Mouse (Mus musculus) T-helper 17 cell (primary cell): ENCODE data around the gene Dnali1.

ENCODE experiments used
- in situ Hi-C, 2 experiments: fragments of 300-600 bp; cut with MboI, MseI; formaldehyde crosslinking; loops; 1 replicate in 1 of 2; 2 replicates in 1 of 2; pipeline ENCODE4 v1.15.1; 2025; ENCODE audit warnings: high pct_unique_total_duplicates in 2 of 2

The Dnali1 gene

DNA sequence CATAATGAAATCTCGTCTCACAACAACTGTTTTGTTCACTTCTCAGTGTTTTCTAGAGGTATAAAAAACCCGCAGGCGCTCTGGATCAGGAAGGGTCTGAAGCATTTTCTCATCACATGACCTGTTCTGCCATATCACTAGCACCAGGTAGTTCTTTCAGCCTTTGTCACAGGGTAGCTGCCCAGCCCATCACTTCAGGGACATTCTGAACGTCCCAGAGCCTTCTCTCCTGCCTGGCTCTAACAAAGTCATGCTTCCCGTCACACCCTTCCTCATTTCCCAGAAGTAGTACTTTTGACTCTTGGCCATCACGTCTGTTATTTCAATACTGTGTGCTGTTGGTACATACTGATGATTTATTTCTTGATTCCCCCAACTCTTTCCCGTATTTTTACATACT, 21.0 kb downstream of the Dnali1 start:
- in situ Hi-C loops: loop anchor here in 1 of 2 experiments (25.0 kb wide), 1 partner anchor 1582 kb away; no protein-coding TSS in a partner anchor

DNA sequence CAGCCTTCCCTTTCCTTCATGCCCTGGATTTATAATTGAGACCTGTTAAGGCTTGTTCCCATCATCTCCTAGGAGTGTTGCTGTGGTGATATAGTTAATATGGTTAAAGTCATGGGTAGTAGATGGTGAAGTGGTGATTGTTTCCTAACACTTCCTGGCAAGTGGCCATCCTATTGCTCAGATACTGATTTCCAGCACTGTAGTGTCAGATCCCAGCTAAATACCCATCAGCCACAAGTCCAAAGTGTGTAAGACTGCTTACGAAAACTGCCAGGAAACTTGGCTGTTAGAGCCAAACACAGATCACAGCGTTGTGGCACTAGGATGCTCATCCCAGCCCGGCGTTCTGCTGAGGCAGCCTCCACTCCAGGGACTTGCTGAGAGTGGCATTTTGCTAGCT, 31.2 kb downstream of the Dnali1 start:
- in situ Hi-C loops: loop anchor here in 1 of 2 experiments (25.0 kb wide), 1 partner anchor 1572 kb away; no protein-coding TSS in a partner anchor

DNA sequence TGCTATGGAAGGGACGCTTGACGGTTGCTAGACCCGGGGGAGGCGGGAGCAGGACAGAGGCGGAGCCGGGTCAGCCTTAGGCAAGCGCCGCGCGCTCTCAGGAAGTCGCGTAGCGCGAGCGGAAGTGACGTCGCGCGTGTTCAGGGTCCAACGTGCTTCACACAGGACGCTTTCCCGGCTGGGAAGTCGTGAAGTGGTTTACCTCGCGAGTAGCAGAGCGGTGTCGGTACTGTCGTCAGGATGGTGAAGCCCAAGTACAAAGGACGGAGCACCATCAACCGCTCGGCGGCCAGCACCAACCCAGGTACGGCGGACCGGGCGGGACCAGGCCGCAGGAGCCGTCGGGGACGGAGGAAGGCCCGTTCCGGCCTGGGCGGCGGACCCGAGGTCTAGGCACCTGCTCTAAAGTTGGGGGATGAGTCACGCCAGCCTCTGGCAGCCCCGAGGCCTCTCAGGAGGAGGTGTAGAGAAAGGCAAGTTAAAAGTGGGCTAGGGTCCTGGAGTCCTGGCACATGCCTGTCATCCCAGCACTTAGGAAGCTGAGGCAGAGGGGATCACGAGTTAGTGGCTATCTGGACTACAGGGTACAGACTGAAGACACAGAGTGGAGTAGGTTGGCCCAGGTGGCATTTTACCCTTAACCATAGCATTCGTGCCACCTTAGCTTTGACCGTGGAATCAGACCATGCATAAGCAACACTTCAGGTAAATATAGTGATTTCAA, 35.5 kb downstream of the Dnali1 start:
- in situ Hi-C loops: loop anchor here in 1 of 2 experiments (25.0 kb wide), 1 partner anchor 1568 kb away; no protein-coding TSS in a partner anchor

GRCm38 (mm10) chr4:125020780-125021538, 44.5 kb downstream of the Dnali1 start:
- in situ Hi-C loops: no loop called here

GRCm38 (mm10) chr4:125017431-125017830, 48.1 kb downstream of the Dnali1 start:
- in situ Hi-C loops: no loop called here

- in situ Hi-C loops: no loop called here
These were observed 49.5 kb downstream of the Dnali1 start, which contains the start of gene Gnl2 for GRCm38 (mm10) chr4:125015806-125016635. TSS of gene Gnl2 (plus strand) at chr4:125016585.

DNA sequence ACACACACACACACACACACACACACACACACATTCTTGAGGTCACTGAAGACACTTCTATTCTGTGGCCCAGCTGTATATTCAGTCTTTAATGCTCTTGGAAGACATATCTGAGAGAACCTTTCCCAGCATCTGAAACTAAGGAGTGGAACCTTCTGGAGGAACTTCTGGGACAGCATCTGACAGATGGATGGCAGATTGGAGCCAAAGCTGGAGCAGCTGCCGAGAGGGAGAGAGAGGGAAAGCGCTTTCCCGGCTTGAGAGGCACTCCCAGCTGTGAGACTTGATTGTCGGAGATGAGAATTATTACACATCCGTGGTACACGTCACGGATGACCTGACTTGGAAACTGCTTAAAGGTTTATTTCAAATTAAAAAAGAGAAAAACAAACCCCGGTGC, 56.8 kb downstream of the Dnali1 start:
- in situ Hi-C loops: no loop called here

DNA sequence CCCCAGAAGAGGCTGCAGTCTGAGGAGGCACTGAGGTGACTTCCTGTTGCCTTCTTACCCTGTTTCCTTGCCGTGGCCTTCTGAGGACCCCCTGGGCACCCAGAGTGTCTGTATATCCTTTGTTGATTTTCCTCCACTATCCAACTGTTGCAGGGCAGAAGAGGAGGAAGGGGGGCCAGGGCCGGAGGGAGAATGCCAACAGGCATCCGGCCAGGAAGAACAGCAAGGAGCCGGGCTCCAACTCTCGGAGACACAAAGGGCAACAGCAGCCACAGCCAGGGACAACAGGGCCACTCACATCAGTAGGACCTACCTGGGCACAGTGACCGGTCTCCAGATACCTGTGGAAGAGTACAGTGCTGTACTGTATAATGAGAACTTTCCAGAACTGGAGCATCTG, 57.3 kb downstream of the Dnali1 start:
- in situ Hi-C loops: no loop called here

DNA sequence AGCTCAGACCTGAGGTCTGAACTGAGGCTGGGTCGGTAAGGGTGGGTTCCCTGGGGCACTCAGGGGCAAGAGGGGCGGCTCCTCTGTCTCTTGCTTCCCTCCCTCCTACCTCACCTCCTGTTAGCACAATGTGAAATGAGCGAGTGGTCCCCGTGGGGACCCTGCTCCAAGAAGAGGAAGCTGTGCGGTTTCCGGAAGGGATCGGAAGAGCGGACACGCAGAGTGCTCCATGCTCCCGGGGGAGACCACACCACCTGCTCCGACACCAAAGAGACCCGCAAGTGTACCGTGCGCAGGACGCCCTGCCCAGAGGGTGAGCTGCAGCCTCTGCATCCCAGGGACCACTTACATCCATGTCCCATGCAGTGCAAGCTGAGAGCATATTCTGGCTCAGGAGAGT, 58.0 kb downstream of the Dnali1 start:
- in situ Hi-C loops: no loop called here
